Mouse (Mus musculus): ENCODE results near the gene Gm21680. TPM values are rescaled to one million over a fixed set of nuclear protein-coding genes. Genes with fewer than 3 reads are reported as not detected.
"Not testable (repeated sequence)": the region's sequence is repeated elsewhere in the genome, so short reads cannot be mapped to it uniquely, and the experiment has no call there.

Gm21680 gene
- not detected in 2 replicates for total RNA-seq (2012; rRNA removed)

DNA sequence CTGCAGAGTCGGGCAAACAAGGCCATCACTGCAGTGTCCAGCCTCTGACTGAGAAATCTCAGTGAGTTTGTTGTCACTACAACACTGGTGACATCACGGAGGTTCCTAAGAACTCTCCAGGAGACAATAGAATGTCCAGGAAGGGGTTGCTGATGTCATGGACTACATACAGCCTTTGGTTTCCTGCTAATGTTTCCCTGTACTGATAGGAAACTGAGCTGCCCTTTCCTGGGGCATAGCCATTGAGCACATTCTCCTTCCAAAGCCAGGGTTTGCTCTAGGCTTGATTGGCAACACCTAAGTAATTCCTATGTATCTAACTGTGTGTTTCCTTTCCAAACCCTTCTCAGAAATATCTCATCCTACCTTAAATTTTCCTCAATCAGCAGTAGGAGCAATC, at the start of gene Gm21680:
Gene Gm21680, minus strand, starts transcription at position 101 of the 400 bp plus-strand sequence.
- H3K36me3 ChIP-seq (ENCODE audit: control insufficient read depth, insufficient read depth, low read length, poor library complexity, severe bottlenecking); DNase-seq (ENCODE audit: low read depth, low spot score); H3K27ac ChIP-seq (ENCODE audit: insufficient read depth, low read depth, low read length, poor library complexity, severe bottlenecking); in situ Hi-C loops (cut with MboI; ENCODE audit: low sequenced_read_pairs in 2 of 2, unreplicated experiment in 2 of 2); H3K4me3 ChIP-seq (ENCODE audit: insufficient read depth in 1 of 2, low read depth in 1 of 2, low read length in 2 of 2, poor library complexity in 1 of 2, severe bottlenecking in 1 of 2); H3K4me1 ChIP-seq (ENCODE audit: control insufficient read depth in 2 of 2, insufficient read depth in 2 of 2, low read length in 2 of 2, poor library complexity in 1 of 2); H3K9ac ChIP-seq (ENCODE audit: insufficient read depth, low read depth, low read length, poor library complexity, severe bottlenecking); H3K9me3 ChIP-seq (ENCODE audit: control insufficient read depth, insufficient read depth, low read depth, low read length): not testable (repeated sequence)

DNA sequence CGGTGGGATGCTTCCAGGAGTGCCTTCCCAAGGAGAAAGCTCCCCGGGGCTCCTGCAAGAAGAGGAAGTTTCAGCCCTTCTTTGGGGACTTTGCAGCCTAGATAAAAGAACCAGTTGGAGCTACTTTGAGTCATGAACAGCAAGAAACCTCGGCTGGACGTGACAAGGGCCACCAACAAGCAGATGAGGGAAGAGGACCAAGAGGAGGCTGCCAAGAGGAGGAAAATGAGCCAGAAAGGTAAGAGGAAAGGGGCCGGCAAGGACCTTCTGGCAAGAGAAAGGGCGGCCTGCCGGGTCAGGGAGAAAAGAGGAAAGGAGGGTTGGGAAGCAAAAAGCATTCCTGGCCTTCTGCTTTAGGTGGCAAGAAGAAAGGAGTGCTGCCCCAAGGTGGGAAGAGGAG, 35.2 kb upstream of the Gm21680 start:
- H3K9ac ChIP-seq (ENCODE audit: insufficient read depth, low read depth, low read length, poor library complexity, severe bottlenecking); H3K27ac ChIP-seq (ENCODE audit: insufficient read depth, low read depth, low read length, poor library complexity, severe bottlenecking); DNase-seq (ENCODE audit: low read depth, low spot score); in situ Hi-C loops (cut with MboI; ENCODE audit: low sequenced_read_pairs in 2 of 2, unreplicated experiment in 2 of 2); H3K4me1 ChIP-seq (ENCODE audit: control insufficient read depth in 2 of 2, insufficient read depth in 2 of 2, low read length in 2 of 2, poor library complexity in 1 of 2); H3K36me3 ChIP-seq (ENCODE audit: control insufficient read depth, insufficient read depth, low read length, poor library complexity, severe bottlenecking); H3K9me3 ChIP-seq (ENCODE audit: control insufficient read depth, insufficient read depth, low read depth, low read length): not testable (repeated sequence)
- peak overlapping the region; percentile 32 to 40; a peak in 2 of 4 replicates for H3K4me3 ChIP-seq (ENCODE audit: insufficient read depth in 1 of 2, low read depth in 1 of 2, low read length in 2 of 2, poor library complexity in 1 of 2, severe bottlenecking in 1 of 2)

DNA sequence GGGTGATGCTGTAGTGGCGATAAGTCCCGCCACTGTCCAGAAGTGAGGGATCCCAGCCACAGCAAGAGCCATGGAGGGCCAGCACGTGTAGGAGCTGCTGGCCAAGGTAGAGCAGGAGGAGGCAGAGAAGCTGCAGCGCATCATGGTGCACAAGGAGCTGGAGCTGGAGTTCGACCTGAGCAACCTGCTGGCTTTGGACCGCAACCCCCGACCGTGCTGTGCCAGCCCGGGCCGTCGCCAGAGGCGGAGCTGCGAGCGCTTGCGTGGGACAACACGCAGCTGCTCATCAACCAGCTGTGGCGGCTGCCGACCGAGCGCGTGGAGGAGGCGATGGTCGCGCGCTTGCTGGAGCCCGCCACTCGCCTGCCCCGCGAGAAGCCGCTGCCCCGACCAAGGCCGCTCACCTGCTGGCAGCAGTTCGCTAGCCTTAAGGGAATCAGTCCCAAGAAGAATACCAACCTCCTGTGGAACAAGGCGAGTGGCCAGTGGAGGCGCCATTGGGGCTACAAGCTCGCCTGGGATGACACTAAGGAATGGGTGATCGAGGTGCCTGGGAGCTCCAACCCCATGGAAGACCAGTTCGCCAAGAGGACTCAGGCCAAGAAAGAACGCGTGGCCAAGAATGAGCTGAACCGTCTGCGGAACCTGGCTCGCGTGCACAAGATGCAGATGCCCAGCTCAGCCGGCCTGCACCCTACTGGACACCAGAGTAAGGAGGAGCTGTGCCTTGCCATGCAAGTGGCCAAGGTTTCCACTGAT, 34.7 kb upstream of the Gm21680 start:
- H3K4me3 ChIP-seq (ENCODE audit: insufficient read depth in 1 of 2, low read depth in 1 of 2, low read length in 2 of 2, poor library complexity in 1 of 2, severe bottlenecking in 1 of 2) = peak overlapping the region; percentile 32 to 40
- H3K9me3 ChIP-seq (ENCODE audit: control insufficient read depth, insufficient read depth, low read depth, low read length); H3K36me3 ChIP-seq (ENCODE audit: control insufficient read depth, insufficient read depth, low read length, poor library complexity, severe bottlenecking); H3K4me1 ChIP-seq (ENCODE audit: control insufficient read depth in 2 of 2, insufficient read depth in 2 of 2, low read length in 2 of 2, poor library complexity in 1 of 2); in situ Hi-C loops (cut with MboI; ENCODE audit: low sequenced_read_pairs in 2 of 2, unreplicated experiment in 2 of 2); H3K27ac ChIP-seq (ENCODE audit: insufficient read depth, low read depth, low read length, poor library complexity, severe bottlenecking): not testable (repeated sequence)
- 0 out of 2 replicates have a peak overlapping the region, but pooled peaks have one; percentile 0 for H3K9ac ChIP-seq (ENCODE audit: insufficient read depth, low read depth, low read length, poor library complexity, severe bottlenecking)
- DNase-seq (ENCODE audit: low read depth, low spot score) = peak; percentile 78
- TF ChIP-seq ZC3H11A (IDR thresholded peaks at IDR 0.05; ENCODE audit: borderline replicate concordance, low read depth, low read length) (peak; percentile 18; the same call in 1 of the 2 replicates), CHD2 (IDR thresholded peaks at IDR 0.05; ENCODE audit: low read depth, low read length) (0 out of 2 replicates have a peak, but pooled peaks have one; percentile 29), HCFC1 (IDR thresholded peaks at IDR 0.05; ENCODE audit: borderline replicate concordance, insufficient read depth, low read length) (0 out of 2 replicates have a peak, but pooled peaks have one; percentile 59)

DNA sequence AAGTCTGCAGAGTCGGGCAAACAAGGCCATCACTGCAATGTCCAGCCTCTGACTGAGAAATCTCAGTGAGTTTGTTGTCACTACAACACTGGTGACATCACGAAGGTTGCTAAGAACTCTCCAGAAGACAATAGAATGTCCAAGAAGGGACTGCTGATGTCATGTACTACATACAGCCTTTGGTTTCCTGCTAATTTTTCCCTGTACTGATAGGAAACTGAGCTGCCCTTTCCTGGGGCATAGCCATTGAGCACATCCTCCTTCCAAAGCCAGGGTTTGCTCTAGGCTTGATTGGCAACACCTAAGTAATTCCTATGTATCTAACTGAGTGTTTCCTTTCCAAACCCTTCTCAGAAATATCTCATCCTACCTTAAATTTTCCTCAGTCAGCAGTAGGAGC, 32.2 kb upstream of the Gm21680 start, which contains the start of gene Gm1979:
Gene Gm1979, minus strand, starts transcription at position 101 of the 400 bp plus-strand sequence.
- H3K9ac ChIP-seq (ENCODE audit: insufficient read depth, low read depth, low read length, poor library complexity, severe bottlenecking); H3K27ac ChIP-seq (ENCODE audit: insufficient read depth, low read depth, low read length, poor library complexity, severe bottlenecking); in situ Hi-C loops (cut with MboI; ENCODE audit: low sequenced_read_pairs in 2 of 2, unreplicated experiment in 2 of 2); H3K4me1 ChIP-seq (ENCODE audit: control insufficient read depth in 2 of 2, insufficient read depth in 2 of 2, low read length in 2 of 2, poor library complexity in 1 of 2); H3K36me3 ChIP-seq (ENCODE audit: control insufficient read depth, insufficient read depth, low read length, poor library complexity, severe bottlenecking); H3K4me3 ChIP-seq (ENCODE audit: insufficient read depth in 1 of 2, low read depth in 1 of 2, low read length in 2 of 2, poor library complexity in 1 of 2, severe bottlenecking in 1 of 2); H3K9me3 ChIP-seq (ENCODE audit: control insufficient read depth, insufficient read depth, low read depth, low read length); DNase-seq (ENCODE audit: low read depth, low spot score): not testable (repeated sequence)

DNA sequence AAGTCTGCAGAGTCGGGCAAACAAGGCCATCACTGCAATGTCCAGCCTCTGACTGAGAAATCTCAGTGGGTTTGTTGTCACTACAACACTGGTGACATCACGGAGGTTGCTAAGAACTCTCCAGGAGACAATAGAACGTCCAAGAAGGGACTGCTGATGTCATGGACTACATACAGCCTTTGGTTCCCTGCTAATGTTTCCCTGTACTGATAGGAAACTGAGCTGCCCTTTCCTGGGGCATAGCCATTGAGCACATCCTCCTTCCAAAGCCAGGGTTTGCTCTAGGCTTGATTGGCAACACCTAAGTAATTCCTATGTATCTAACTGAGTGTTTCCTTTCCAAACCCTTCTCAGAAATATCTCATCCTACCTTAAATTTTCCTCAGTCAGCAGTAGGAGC, 16.1 kb upstream of the Gm21680 start, which contains the start of gene Gm21698:
Gene Gm21698, minus strand, starts transcription at position 101 of the 400 bp plus-strand sequence.
- H3K27ac ChIP-seq (ENCODE audit: insufficient read depth, low read depth, low read length, poor library complexity, severe bottlenecking); H3K4me1 ChIP-seq (ENCODE audit: control insufficient read depth in 2 of 2, insufficient read depth in 2 of 2, low read length in 2 of 2, poor library complexity in 1 of 2); H3K36me3 ChIP-seq (ENCODE audit: control insufficient read depth, insufficient read depth, low read length, poor library complexity, severe bottlenecking); H3K4me3 ChIP-seq (ENCODE audit: insufficient read depth in 1 of 2, low read depth in 1 of 2, low read length in 2 of 2, poor library complexity in 1 of 2, severe bottlenecking in 1 of 2); H3K9me3 ChIP-seq (ENCODE audit: control insufficient read depth, insufficient read depth, low read depth, low read length); in situ Hi-C loops (cut with MboI; ENCODE audit: low sequenced_read_pairs in 2 of 2, unreplicated experiment in 2 of 2); H3K9ac ChIP-seq (ENCODE audit: insufficient read depth, low read depth, low read length, poor library complexity, severe bottlenecking); DNase-seq (ENCODE audit: low read depth, low spot score): not testable (repeated sequence)

DNA sequence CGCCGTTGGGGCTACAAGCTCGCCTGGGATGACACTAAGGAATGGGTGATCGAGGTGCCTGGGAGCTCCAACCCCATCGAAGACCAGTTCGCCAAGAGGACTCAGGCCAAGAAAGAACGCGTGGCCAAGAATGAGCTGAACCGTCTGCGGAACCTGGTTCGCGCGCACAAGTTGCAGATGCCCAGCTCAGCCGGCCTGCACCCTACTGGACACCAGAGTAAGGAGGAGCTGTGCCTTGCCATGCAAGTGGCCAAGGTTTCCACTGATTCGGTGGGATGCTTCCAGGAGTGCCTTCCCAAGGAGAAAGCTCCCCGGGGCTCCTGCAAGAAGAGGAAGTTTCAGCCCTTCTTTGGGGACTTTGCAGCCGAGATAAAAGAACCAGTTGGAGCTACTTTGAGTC, 15.4 kb downstream of the Gm21680 start:
- H3K27ac ChIP-seq (ENCODE audit: insufficient read depth, low read depth, low read length, poor library complexity, severe bottlenecking); DNase-seq (ENCODE audit: low read depth, low spot score); H3K9me3 ChIP-seq (ENCODE audit: control insufficient read depth, insufficient read depth, low read depth, low read length); in situ Hi-C loops (cut with MboI; ENCODE audit: low sequenced_read_pairs in 2 of 2, unreplicated experiment in 2 of 2); H3K4me1 ChIP-seq (ENCODE audit: control insufficient read depth in 2 of 2, insufficient read depth in 2 of 2, low read length in 2 of 2, poor library complexity in 1 of 2); H3K9ac ChIP-seq (ENCODE audit: insufficient read depth, low read depth, low read length, poor library complexity, severe bottlenecking); H3K36me3 ChIP-seq (ENCODE audit: control insufficient read depth, insufficient read depth, low read length, poor library complexity, severe bottlenecking): not testable (repeated sequence)
- peak overlapping the region in 1 of 2 experiments; percentile 47; a peak in 2 of 4 replicates for H3K4me3 ChIP-seq (ENCODE audit: insufficient read depth in 1 of 2, low read depth in 1 of 2, low read length in 2 of 2, poor library complexity in 1 of 2, severe bottlenecking in 1 of 2)

DNA sequence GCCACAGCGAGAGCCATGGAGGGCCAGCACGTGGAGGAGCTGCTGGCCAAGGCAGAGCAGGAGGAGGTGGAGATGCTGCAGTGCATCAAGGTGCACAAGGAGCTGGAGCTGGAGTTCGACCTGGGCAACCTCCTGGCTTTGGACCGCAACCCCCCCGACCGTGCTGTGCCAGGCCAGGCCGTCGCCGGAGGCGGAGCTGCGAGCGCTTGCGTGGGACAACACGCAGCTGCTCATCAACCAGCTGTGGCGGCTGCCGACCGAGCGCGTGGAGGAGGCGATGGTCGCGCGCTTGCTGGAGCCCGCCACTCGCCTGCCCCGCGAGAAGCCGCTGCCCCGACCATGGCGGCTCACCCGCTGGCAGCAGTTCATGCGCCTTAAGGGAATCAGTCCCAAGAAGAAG, 15.9 kb downstream of the Gm21680 start:
- H3K9me3 ChIP-seq (ENCODE audit: control insufficient read depth, insufficient read depth, low read depth, low read length) = not testable (repeated sequence)

DNA sequence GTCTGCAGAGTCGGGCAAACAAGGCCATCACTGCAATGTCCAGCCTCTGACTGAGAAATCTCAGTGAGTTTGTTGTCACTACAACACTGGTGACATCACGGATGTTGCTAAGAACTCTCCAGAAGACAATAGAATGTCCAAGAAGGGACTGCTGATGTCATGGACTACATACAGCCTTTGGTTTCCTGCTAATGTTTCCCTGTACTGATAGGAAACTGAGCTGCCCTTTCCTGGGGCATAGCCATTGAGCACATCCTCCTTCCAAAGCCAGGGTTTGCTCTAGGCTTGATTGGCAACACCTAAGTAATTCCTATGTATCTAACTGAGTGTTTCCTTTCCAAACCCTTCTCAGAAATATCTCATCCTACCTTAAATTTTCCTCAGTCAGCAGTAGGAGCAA, 18.1 kb downstream of the Gm21680 start, which contains the start of gene Gm21671:
Gene Gm21671, minus strand, starts transcription at position 101 of the 400 bp plus-strand sequence.
- H3K27ac ChIP-seq (ENCODE audit: insufficient read depth, low read depth, low read length, poor library complexity, severe bottlenecking); in situ Hi-C loops (cut with MboI; ENCODE audit: low sequenced_read_pairs in 2 of 2, unreplicated experiment in 2 of 2); H3K4me1 ChIP-seq (ENCODE audit: control insufficient read depth in 2 of 2, insufficient read depth in 2 of 2, low read length in 2 of 2, poor library complexity in 1 of 2); DNase-seq (ENCODE audit: low read depth, low spot score); H3K4me3 ChIP-seq (ENCODE audit: insufficient read depth in 1 of 2, low read depth in 1 of 2, low read length in 2 of 2, poor library complexity in 1 of 2, severe bottlenecking in 1 of 2); H3K9me3 ChIP-seq (ENCODE audit: control insufficient read depth, insufficient read depth, low read depth, low read length); H3K36me3 ChIP-seq (ENCODE audit: control insufficient read depth, insufficient read depth, low read length, poor library complexity, severe bottlenecking); H3K9ac ChIP-seq (ENCODE audit: insufficient read depth, low read depth, low read length, poor library complexity, severe bottlenecking): not testable (repeated sequence)

More for the DNA sequence above, 15.9 kb downstream of the Gm21680 start:
- H3K36me3 ChIP-seq (ENCODE audit: control insufficient read depth, insufficient read depth, low read length, poor library complexity, severe bottlenecking); DNase-seq (ENCODE audit: low read depth, low spot score); H3K4me1 ChIP-seq (ENCODE audit: control insufficient read depth in 2 of 2, insufficient read depth in 2 of 2, low read length in 2 of 2, poor library complexity in 1 of 2); H3K9ac ChIP-seq (ENCODE audit: insufficient read depth, low read depth, low read length, poor library complexity, severe bottlenecking); H3K27ac ChIP-seq (ENCODE audit: insufficient read depth, low read depth, low read length, poor library complexity, severe bottlenecking); in situ Hi-C loops (cut with MboI; ENCODE audit: low sequenced_read_pairs in 2 of 2, unreplicated experiment in 2 of 2): not testable (repeated sequence)
- H3K4me3 ChIP-seq (ENCODE audit: insufficient read depth in 1 of 2, low read depth in 1 of 2, low read length in 2 of 2, poor library complexity in 1 of 2, severe bottlenecking in 1 of 2) = peak overlapping the region in 1 of 2 experiments; percentile 47; a peak in 2 of 4 replicates

All from ES-E14 (cell line).